Mouse (Mus musculus) large intestine, adult 2 months (tissue): ENCODE measurements at regions not wholly inside any gene's neighbourhood (a gene's known extent, or its start where the extent isn't known, plus 50 kb on each side); places are given as distances from the start of the nearest gene placed in this dataset.

Source experiments
- DNase-seq: peaks from one replicate; pipeline ENCODE4 v3.0.0-alpha.2; 2012; ENCODE audit warnings: low read depth, low spot score
- WGBS: fragments of 180-500 bp; shearing (Covaris S2); methylation state at CpG from one replicate; pipeline ENCODE4 v1.1.7; 2018; 5-methylcytosine and 5-hydroxymethylcytosine counted together

GRCm38 (mm10) chr13:116619105-116619504 is 309.6 kb upstream of the Isl1 start:
- 9% methylated on average over 5 of the region's 5 CpGs for WGBS
- DNase-seq: peak; percentile 74

GRCm38 (mm10) chr13:116596346-116596745 is 286.9 kb upstream of the Isl1 start:
- no peak for DNase-seq
- 90% methylated on average over 4 of the region's 4 CpGs for WGBS

GRCm38 (mm10) chr13:116595512-116595911 is 286.0 kb upstream of the Isl1 start:
- DNase-seq: no peak
- 91% methylated on average over 2 of the region's 2 CpGs for WGBS

GRCm38 (mm10) chr13:116575958-116576335 is 266.5 kb upstream of the Isl1 start:
- DNase-seq: no peak

- 83% methylated on average over 11 of the region's 11 CpGs for WGBS
- no peak for DNase-seq
These were observed 265.9 kb upstream of the Isl1 start for GRCm38 (mm10) chr13:116575274-116575957.

GRCm38 (mm10) chr13:116555053-116555452 is 245.6 kb upstream of the Isl1 start:
- 27% methylated on average over 4 of the region's 4 CpGs for WGBS
- DNase-seq: no peak

GRCm38 (mm10) chr13:116535211-116535610 is 225.7 kb upstream of the Isl1 start:
- WGBS: 84% methylated on average over 3 of the region's 3 CpGs
- no peak for DNase-seq

- 77% methylated on average over 3 of the region's 3 CpGs for WGBS
- DNase-seq: no peak
These were observed 223.7 kb upstream of the Isl1 start for GRCm38 (mm10) chr13:116533163-116533562.

GRCm38 (mm10) chr13:116528289-116528688 is 218.8 kb upstream of the Isl1 start:
- no peak for DNase-seq
- 48% methylated on average over 1 of the region's 1 CpGs for WGBS

GRCm38 (mm10) chr13:116527037-116527436 is 217.5 kb upstream of the Isl1 start:
- WGBS: 58% methylated on average over 7 of the region's 7 CpGs
- DNase-seq: no peak

- WGBS: 10% methylated on average over 8 of the region's 8 CpGs
- DNase-seq: no peak
These were observed 214.3 kb upstream of the Isl1 start for GRCm38 (mm10) chr13:116523713-116524303.

- WGBS: 30% methylated on average over 13 of the region's 13 CpGs
- DNase-seq: no peak
These were observed 205.3 kb upstream of the Isl1 start for GRCm38 (mm10) chr13:116514640-116515311.

GRCm38 (mm10) chr13:116514256-116514639 is 204.8 kb upstream of the Isl1 start:
- DNase-seq: no peak
- WGBS: 59% methylated on average over 7 of the region's 7 CpGs

GRCm38 (mm10) chr13:116512398-116512797 is 202.9 kb upstream of the Isl1 start:
- WGBS: 70% methylated on average over 4 of the region's 4 CpGs
- no peak for DNase-seq

GRCm38 (mm10) chr13:116508213-116508811 is 198.8 kb upstream of the Isl1 start:
- 79% methylated on average over 7 of the region's 7 CpGs for WGBS
- DNase-seq: no peak

- no peak for DNase-seq
- WGBS: 81% methylated on average over 6 of the region's 6 CpGs
These were observed 188.3 kb upstream of the Isl1 start for GRCm38 (mm10) chr13:116497659-116498414.

GRCm38 (mm10) chr13:116495641-116496040 is 186.2 kb upstream of the Isl1 start:
- 34% methylated on average over 2 of the region's 2 CpGs for WGBS
- DNase-seq: no peak

- 20% methylated on average over 1 of the region's 1 CpGs for WGBS
- no peak for DNase-seq
These were observed 179.9 kb upstream of the Isl1 start for GRCm38 (mm10) chr13:116489420-116489819.

GRCm38 (mm10) chr13:116474611-116475010 is 165.1 kb upstream of the Isl1 start:
- WGBS: 73% methylated on average over 8 of the region's 8 CpGs
- DNase-seq: no peak

- 53% methylated on average over 6 of the region's 6 CpGs for WGBS
- DNase-seq: no peak
These were observed 152.3 kb upstream of the Isl1 start for GRCm38 (mm10) chr13:116461757-116462156.
